Mouse (Mus musculus): ENCODE results near the gene Gm6169.
"Not testable (repeated sequence)": the region's sequence is repeated elsewhere in the genome, so short reads cannot be mapped to it uniquely, and the experiment has no call there.

DNA sequence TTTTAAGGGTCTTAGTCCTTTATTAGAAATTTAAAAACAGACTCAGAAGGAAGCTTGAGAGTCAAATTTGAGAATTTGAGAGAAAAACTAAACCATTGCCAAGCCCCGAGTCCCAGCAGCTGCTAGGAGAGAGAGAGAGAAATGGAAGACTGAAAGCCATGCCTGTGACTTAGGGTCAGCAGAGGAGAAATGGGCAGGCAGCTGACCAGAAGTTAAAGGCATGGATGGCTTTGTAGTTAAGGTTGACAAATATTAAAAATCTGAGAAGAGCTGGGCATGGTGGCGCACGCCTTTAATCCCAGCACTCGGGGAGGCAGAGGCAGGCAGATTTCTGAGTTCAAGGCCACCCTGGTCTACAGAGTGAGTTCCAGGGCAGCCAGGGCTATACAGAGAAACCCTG is 8.7 kb upstream of the Gm6169 start:
- not testable (repeated sequence) for TF ChIP-seq CTCF, EP300 (IDR thresholded peaks at IDR 0.05; ENCODE audit: low read depth)

Measured in liver, postnatal 0 days (tissue).